Mouse (Mus musculus): ENCODE data around the gene Gm867.

DNA sequence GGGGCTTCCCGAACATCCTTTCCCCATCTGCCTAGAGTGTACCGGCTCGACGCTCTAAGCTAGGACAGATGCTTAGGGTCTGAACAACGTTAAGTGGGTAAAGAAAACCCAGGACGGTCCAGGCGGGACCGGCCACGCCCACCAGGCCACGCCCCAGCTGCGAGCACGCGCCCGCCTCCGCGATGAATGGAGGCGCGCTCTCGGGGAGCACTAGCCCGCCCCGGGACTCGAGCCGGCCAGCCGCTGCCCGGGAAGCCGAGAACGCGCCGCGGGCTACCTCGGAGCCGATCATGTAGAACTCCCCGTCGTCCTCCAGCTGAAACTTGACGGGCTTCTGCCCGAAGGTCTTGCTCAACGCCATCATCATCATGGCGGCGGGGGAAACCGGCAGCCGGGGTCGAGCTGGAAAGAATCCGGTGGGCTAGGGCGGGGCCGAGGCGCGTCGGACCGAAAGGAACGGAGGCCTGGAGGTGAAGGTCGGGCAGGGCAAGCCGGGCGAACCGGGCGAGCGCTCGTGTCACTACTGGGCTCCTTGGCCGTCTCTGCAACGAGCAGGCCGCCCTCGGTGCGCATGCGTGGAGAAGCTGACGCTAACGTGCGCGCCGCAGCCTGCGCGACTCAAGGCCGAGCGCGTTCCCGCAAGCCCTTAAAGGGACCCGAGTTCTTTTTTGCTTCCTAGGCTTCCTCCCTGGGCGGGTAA lies 19.3 kb downstream of the Gm867 start, which contains the start of gene Smarcb1:
- TF ChIP-seq POLR2A (IDR thresholded peaks at IDR 0.05; ENCODE audit: low read depth, low read length) = peak; percentile 23
- TF ChIP-seq CTCF (IDR thresholded peaks at IDR 0.05; ENCODE audit: extremely low read depth, insufficient read depth, insufficient read length, insufficient replicate concordance) = no peak
